Mouse (Mus musculus) myocyte (in vitro differentiated cells): ENCODE data around the gene Fgd2. TPM values are rescaled to one million over a fixed set of nuclear protein-coding genes. Genes with fewer than 3 reads are reported as not detected.

Experiments
- H3K27me3 ChIP-seq: one replicate; pipeline ENCODE4 v1.6.1; 2011; ENCODE audit not compliant: control insufficient read depth, insufficient read depth, insufficient read length
- H3K36me3 ChIP-seq: one replicate; pipeline ENCODE4 v1.6.1; 2011; ENCODE audit not compliant: control insufficient read depth, insufficient read depth
- H3K4me2 ChIP-seq: one replicate; pipeline ENCODE4 v1.6.1; 2011; ENCODE audit warnings: low read depth, control low read depth
- H3K4me3 ChIP-seq: one replicate; pipeline ENCODE4 v1.5.1; 2011; ENCODE audit warnings: mild to moderate bottlenecking, control low read depth, moderate library complexity
- H3K79me2 ChIP-seq: one replicate; pipeline ENCODE4 v1.6.1; 2011; ENCODE audit not compliant: control insufficient read depth, insufficient read depth
- H3ac ChIP-seq: one replicate; pipeline ENCODE4 v1.6.1; 2011; ENCODE audit not compliant: control insufficient read depth, insufficient read length
- CEBPB ChIP-seq: IDR thresholded peaks from 2 replicates; pipeline ENCODE4 v1.6.1; 2011; ENCODE audit warnings: mild to moderate bottlenecking, moderate library complexity; ENCODE audit not compliant: poor library complexity, insufficient read depth, severe bottlenecking
- E2F4 ChIP-seq: IDR thresholded peaks from one replicate; pipeline ENCODE4 v1.6.1; 2011; ENCODE audit warnings: mild to moderate bottlenecking, control low read depth, moderate library complexity; ENCODE audit not compliant: insufficient read depth
- MAX ChIP-seq: IDR thresholded peaks from one replicate; pipeline ENCODE4 v1.6.1; 2011; ENCODE audit warnings: low read depth, mild to moderate bottlenecking, control low read depth
- MYOD1 ChIP-seq, 3 experiments: IDR thresholded peaks; one replicate each; pipeline ENCODE4 v1.6.1; 2011; ENCODE audit warnings: control low read depth in 2 of 3, low read depth in 2 of 3, mild to moderate bottlenecking in 2 of 3, moderate library complexity in 1 of 3; ENCODE audit not compliant: insufficient read length in 2 of 3, control insufficient read depth in 1 of 3
- MYOG ChIP-seq, 3 experiments: IDR thresholded peaks; one replicate each; pipeline ENCODE4 v1.6.1; 2011; ENCODE audit warnings: control low read depth in 2 of 3, low read depth in 2 of 3, mild to moderate bottlenecking in 2 of 3; ENCODE audit not compliant: insufficient read length in 2 of 3, control insufficient read depth in 1 of 3, insufficient read depth in 1 of 3
- POLR2A ChIP-seq: IDR thresholded peaks from one replicate; pipeline ENCODE4 v1.6.1; 2011; ENCODE audit warnings: low read depth, mild to moderate bottlenecking, control low read depth, moderate library complexity; ENCODE audit not compliant: insufficient read length
- POLR2AphosphoS2 ChIP-seq: IDR thresholded peaks from one replicate; pipeline ENCODE4 v1.6.1; 2011; ENCODE audit warnings: low read depth, control low read depth; ENCODE audit not compliant: insufficient read length
- REST ChIP-seq: IDR thresholded peaks from one replicate; pipeline ENCODE4 v1.6.1; 2011; ENCODE audit warnings: mild to moderate bottlenecking, control low read depth, moderate library complexity; ENCODE audit not compliant: insufficient read depth, insufficient read length
- SRF ChIP-seq: IDR thresholded peaks from one replicate; pipeline ENCODE4 v1.6.1; 2011; ENCODE audit warnings: low read depth; ENCODE audit not compliant: control insufficient read depth, insufficient read length
- TCF12 ChIP-seq: IDR thresholded peaks from one replicate; pipeline ENCODE4 v1.6.1; 2011; ENCODE audit warnings: mild to moderate bottlenecking, control low read depth; ENCODE audit not compliant: poor library complexity, insufficient read depth, severe bottlenecking
- TCF3 ChIP-seq: IDR thresholded peaks from one replicate; pipeline ENCODE4 v1.6.1; 2011; ENCODE audit warnings: low read depth, control low read depth; ENCODE audit not compliant: insufficient read length
- USF1 ChIP-seq: IDR thresholded peaks from one replicate; pipeline ENCODE4 v1.6.1; 2011; ENCODE audit warnings: low read depth, mild to moderate bottlenecking, control low read depth, moderate library complexity
- polyA plus RNA-seq: library from polyadenylated mRNA; unstranded; fragments of >200 nt; fragmentation: generic; extraction: Trizol; gene quantifications from one replicate; pipeline ENCODE4 v1.2.1, GENCODE M21; 2012; ENCODE audit warnings: missing spikeins

The Fgd2 gene
- polyA plus RNA-seq, 1 experiment, result 0.54 TPM

GRCm38 (mm10) chr17:29398434-29399026 lies 37.8 kb downstream of the Fgd2 start:
- no peak overlapping the region for H3K4me3 ChIP-seq
- H3ac ChIP-seq, result no peak overlapping the region
- no peaks in the 10 kb centered on the region for H3K27me3 ChIP-seq
- TF ChIP-seq MAX, result no peak
- no peak for TF ChIP-seq E2F4
- TF ChIP-seq POLR2AphosphoS2, result no peak
- no peak for TF ChIP-seq MYOD1 (IDR thresholded peaks at IDR 0.05; ENCODE audit: control insufficient read depth in 1 of 3, insufficient read length in 2 of 3, low read depth in 2 of 3)
- no peak for TF ChIP-seq POLR2A
- no peak for TF ChIP-seq CEBPB
- no peak for TF ChIP-seq USF1
- TF ChIP-seq MYOG (IDR thresholded peaks at IDR 0.05; ENCODE audit: control insufficient read depth in 1 of 3, insufficient read depth in 1 of 3, insufficient read length in 2 of 3, low read depth in 2 of 3), result no peak
- no peak for TF ChIP-seq REST
- no peak for TF ChIP-seq SRF
- TF ChIP-seq TCF3, result no peak
- TF ChIP-seq TCF12, result no peak
- no peaks in the 10 kb centered on the region for H3K79me2 ChIP-seq
- H3K4me2 ChIP-seq, result no peak overlapping the region
- no peaks in the 10 kb centered on the region for H3K36me3 ChIP-seq

GRCm38 (mm10) chr17:29399241-29399910 lies 38.7 kb downstream of the Fgd2 start:
- Histone ChIP-seq H3K79me2 (no peaks in the 10 kb centered on the region), H3K4me3 (no peak overlapping the region), H3K36me3 (no peaks in the 10 kb centered on the region), H3K27me3 (no peaks in the 10 kb centered on the region), H3ac (no peak overlapping the region), H3K4me2 (no peak overlapping the region)
- no peak for TF ChIP-seq TCF12
- TF ChIP-seq E2F4, result no peak
- TF ChIP-seq REST, result no peak
- no peak for TF ChIP-seq TCF3
- TF ChIP-seq USF1, result no peak

- H3K4me2 ChIP-seq, result no peak overlapping the region
- no peaks in the 10 kb centered on the region for H3K27me3 ChIP-seq
- no peaks in the 10 kb centered on the region for H3K36me3 ChIP-seq
- no peak overlapping the region for H3ac ChIP-seq
- H3K4me3 ChIP-seq, result no peak overlapping the region
- H3K79me2 ChIP-seq, result no peaks in the 10 kb centered on the region
- TF ChIP-seq MAX (no peak), POLR2A (no peak), MYOG (IDR thresholded peaks at IDR 0.05; ENCODE audit: control insufficient read depth in 1 of 3, insufficient read depth in 1 of 3, insufficient read length in 2 of 3, low read depth in 2 of 3) (no peak), CEBPB (no peak), TCF3 (no peak), REST (no peak), POLR2AphosphoS2 (no peak), SRF (no peak), TCF12 (no peak), E2F4 (no peak), USF1 (no peak), MYOD1 (IDR thresholded peaks at IDR 0.05; ENCODE audit: control insufficient read depth in 1 of 3, insufficient read length in 2 of 3, low read depth in 2 of 3) (no peak)
These were observed 39.3 kb downstream of the Fgd2 start for GRCm38 (mm10) chr17:29400044-29400443.

DNA sequence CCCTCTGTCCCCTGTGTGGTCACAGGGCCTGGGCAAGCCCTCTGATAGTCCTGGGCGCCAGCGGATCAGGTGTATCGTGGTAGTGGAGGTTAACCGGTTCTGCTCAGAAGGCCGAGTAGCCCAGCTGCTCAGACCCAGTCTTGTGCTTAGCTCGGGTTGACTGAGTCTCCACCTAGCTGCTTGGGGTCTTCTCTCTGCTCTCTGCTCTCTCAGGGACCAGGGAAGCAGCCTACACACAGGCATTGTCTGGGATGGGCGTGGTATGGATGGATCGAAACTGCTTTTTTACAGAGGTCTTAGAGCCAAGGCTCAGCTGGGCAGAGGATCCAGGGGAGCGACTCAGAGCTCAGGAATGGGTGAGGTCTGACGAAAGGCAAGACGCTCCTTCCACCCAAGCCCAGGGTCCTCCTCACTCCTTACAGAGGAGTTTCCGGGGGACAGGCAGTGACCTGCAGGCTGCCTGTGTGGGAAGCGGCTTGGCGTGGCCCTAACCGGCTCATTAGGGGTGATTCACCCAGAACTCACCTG lies 41.1 kb downstream of the Fgd2 start:
- no peak overlapping the region for H3K4me3 ChIP-seq
- H3K36me3 ChIP-seq, result no peaks in the 10 kb centered on the region
- H3K79me2 ChIP-seq, result no peaks in the 10 kb centered on the region
- no peak for TF ChIP-seq E2F4
- TF ChIP-seq SRF, result no peak
- TF ChIP-seq USF1, result no peak
- TF ChIP-seq MYOG (IDR thresholded peaks at IDR 0.05; ENCODE audit: control insufficient read depth in 1 of 3, insufficient read depth in 1 of 3, insufficient read length in 2 of 3, low read depth in 2 of 3), result no peak
- no peak for TF ChIP-seq REST
- H3ac ChIP-seq, result no peak overlapping the region
- H3K27me3 ChIP-seq, result no peaks in the 10 kb centered on the region
- H3K4me2 ChIP-seq, result peak overlapping the region; percentile 32

DNA sequence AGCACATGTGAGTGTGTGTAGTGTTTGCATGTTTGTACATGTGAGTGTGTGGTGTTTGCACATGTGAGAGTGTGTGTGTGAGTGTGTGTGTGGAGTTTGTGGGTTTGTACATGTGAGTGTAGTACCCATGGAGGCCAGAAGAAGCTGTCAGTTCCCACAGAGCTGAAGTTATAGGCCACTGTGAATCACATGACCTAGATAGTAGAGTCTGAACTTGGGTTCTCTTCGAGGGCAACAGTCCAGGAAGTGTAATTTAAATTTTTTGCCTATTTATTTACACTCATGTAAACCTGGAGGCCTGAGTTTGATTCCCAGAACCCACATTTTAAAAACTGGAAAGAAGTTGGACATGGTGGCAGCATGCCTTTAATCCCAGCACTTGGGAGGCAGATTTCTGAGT lies 42.5 kb downstream of the Fgd2 start:
- H3K36me3 ChIP-seq, result no peaks in the 10 kb centered on the region
- no peak overlapping the region for H3ac ChIP-seq
- H3K4me3 ChIP-seq, result no peak overlapping the region
- TF ChIP-seq MYOG (IDR thresholded peaks at IDR 0.05; ENCODE audit: control insufficient read depth in 1 of 3, insufficient read depth in 1 of 3, insufficient read length in 2 of 3, low read depth in 2 of 3) (no peak), MAX (no peak), TCF12 (no peak), SRF (no peak), USF1 (no peak), POLR2A (no peak), REST (no peak), POLR2AphosphoS2 (no peak), MYOD1 (IDR thresholded peaks at IDR 0.05; ENCODE audit: control insufficient read depth in 1 of 3, insufficient read length in 2 of 3, low read depth in 2 of 3) (no peak), TCF3 (no peak), CEBPB (no peak), E2F4 (no peak)
- H3K27me3 ChIP-seq, result no peaks in the 10 kb centered on the region
- H3K4me2 ChIP-seq, result no peak overlapping the region
- no peaks in the 10 kb centered on the region for H3K79me2 ChIP-seq
